Mouse (Mus musculus): ENCODE measurements around the gene Fis1. TPM values are rescaled to one million over a fixed set of nuclear protein-coding genes. Genes with fewer than 3 reads are reported as not detected.

Fis1 gene
- 409 and 414 TPM in 2 replicates for polyA plus RNA-seq (2014; fragmentation: Nextera tagmentation; extraction: Ambion mirVana)

GRCm38 (mm10) chr5:136953015-136953414 lies at the start of gene Fis1:
Fis1 (plus strand) TSS chr5:136953275.
- Histone ChIP-seq H3K36me3 (ENCODE audit: control insufficient read depth, insufficient read depth, low read length) (no peaks in the 10 kb centered on the region), H3K27me3 (ENCODE audit: control insufficient read depth, insufficient read depth, low read length) (no peaks in the 10 kb centered on the region), H3K9ac (replicated peaks; ENCODE audit: low read depth, low read length) (peak within 1 kb of the TSS; percentile 57), H3K4me1 (ENCODE audit: control insufficient read depth, insufficient read depth, low read length) (peaks cover 11% of the 10 kb centered on the region), H3K4me2 (ENCODE audit: low read depth, low read length) (peak within 1 kb of the TSS; percentile 66), H3K4me3 (ENCODE audit: low read depth, low read length) (peak within 1 kb of the TSS; percentile 57), H3K9me3 (ENCODE audit: control insufficient read depth, low read length) (no peaks in the 10 kb centered on the region), H3K27ac (ENCODE audit: low read depth, low read length) (peak within 1 kb of the TSS; percentile 45; the same call in 1 of the 2 replicates)
- ATAC-seq (ENCODE audit: low read depth): peak; percentile 98
- WGBS: under 1% methylated on average over 23 of the region's 23 CpGs

- Histone ChIP-seq H3K36me3 (ENCODE audit: control insufficient read depth, insufficient read depth, low read length) (no peaks in the 10 kb centered on the region), H3K9me3 (ENCODE audit: control insufficient read depth, low read length) (no peaks in the 10 kb centered on the region), H3K4me2 (ENCODE audit: low read depth, low read length) (no peak overlapping the region), H3K9ac (replicated peaks; ENCODE audit: low read depth, low read length) (no peak overlapping the region), H3K4me3 (ENCODE audit: low read depth, low read length) (no peak overlapping the region), H3K4me1 (ENCODE audit: control insufficient read depth, insufficient read depth, low read length) (peaks cover 4% of the 10 kb centered on the region; the same call in 1 of the 2 replicates), H3K27ac (ENCODE audit: low read depth, low read length) (no peak overlapping the region), H3K27me3 (ENCODE audit: control insufficient read depth, insufficient read depth, low read length) (no peaks in the 10 kb centered on the region)
- ATAC-seq (ENCODE audit: low read depth): no peak
- 71% methylated on average over 3 of the region's 3 CpGs for WGBS
Observed at GRCm38 (mm10) chr5:136904621-136905020, 48.5 kb upstream of the Fis1 start.

GRCm38 (mm10) chr5:136905630-136906029 lies 47.4 kb upstream of the Fis1 start:
- WGBS: 56% methylated on average over 7 of the region's 7 CpGs
- Histone ChIP-seq H3K4me1 (ENCODE audit: control insufficient read depth, insufficient read depth, low read length) (peaks cover 4% of the 10 kb centered on the region; the same call in 1 of the 2 replicates), H3K36me3 (ENCODE audit: control insufficient read depth, insufficient read depth, low read length) (no peaks in the 10 kb centered on the region), H3K4me2 (ENCODE audit: low read depth, low read length) (no peak overlapping the region), H3K4me3 (ENCODE audit: low read depth, low read length) (no peak overlapping the region), H3K27ac (ENCODE audit: low read depth, low read length) (no peak overlapping the region), H3K9ac (replicated peaks; ENCODE audit: low read depth, low read length) (no peak overlapping the region), H3K9me3 (ENCODE audit: control insufficient read depth, low read length) (no peaks in the 10 kb centered on the region), H3K27me3 (ENCODE audit: control insufficient read depth, insufficient read depth, low read length) (no peaks in the 10 kb centered on the region)
- no peak for ATAC-seq (ENCODE audit: low read depth)

GRCm38 (mm10) chr5:136907587-136907986 lies 45.5 kb upstream of the Fis1 start:
- H3K4me2 ChIP-seq (ENCODE audit: low read depth, low read length): peak overlapping the region; percentile 61
- no peak overlapping the region for H3K27ac ChIP-seq (ENCODE audit: low read depth, low read length)
- WGBS: 42% methylated on average over 9 of the region's 9 CpGs
- no peaks in the 10 kb centered on the region for H3K9me3 ChIP-seq (ENCODE audit: control insufficient read depth, low read length)
- H3K9ac ChIP-seq (replicated peaks; ENCODE audit: low read depth, low read length): no peak overlapping the region
- peak overlapping the region; percentile 76 for H3K4me3 ChIP-seq (ENCODE audit: low read depth, low read length)
- H3K36me3 ChIP-seq (ENCODE audit: control insufficient read depth, insufficient read depth, low read length): peaks cover 2% of the 10 kb centered on the region; the same call in 1 of the 2 replicates
- peak; percentile 22; the same call in 1 of the 2 replicates for ATAC-seq (ENCODE audit: low read depth)
- H3K27me3 ChIP-seq (ENCODE audit: control insufficient read depth, insufficient read depth, low read length): no peaks in the 10 kb centered on the region
- peaks cover 4% of the 10 kb centered on the region; the same call in 1 of the 2 replicates for H3K4me1 ChIP-seq (ENCODE audit: control insufficient read depth, insufficient read depth, low read length)

- ATAC-seq (ENCODE audit: low read depth): peak; percentile 93
- peak within 1 kb of the TSS; percentile 76 for H3K4me3 ChIP-seq (ENCODE audit: low read depth, low read length)
- H3K9me3 ChIP-seq (ENCODE audit: control insufficient read depth, low read length): no peaks in the 10 kb centered on the region
- 10% methylated on average over 32 of the region's 32 CpGs for WGBS
- H3K9ac ChIP-seq (replicated peaks; ENCODE audit: low read depth, low read length): peak within 1 kb of the TSS; percentile 67
- H3K27ac ChIP-seq (ENCODE audit: low read depth, low read length): 0 out of 2 replicates have a peak within 1 kb of the TSS, but pooled peaks have one; percentile 5
- peaks cover 7% of the 10 kb centered on the region; the same call in 1 of the 2 replicates for H3K36me3 ChIP-seq (ENCODE audit: control insufficient read depth, insufficient read depth, low read length)
- H3K4me2 ChIP-seq (ENCODE audit: low read depth, low read length): peak within 1 kb of the TSS; percentile 61
- H3K27me3 ChIP-seq (ENCODE audit: control insufficient read depth, insufficient read depth, low read length): no peaks in the 10 kb centered on the region
- peaks cover 4% of the 10 kb centered on the region; the same call in 1 of the 2 replicates for H3K4me1 ChIP-seq (ENCODE audit: control insufficient read depth, insufficient read depth, low read length)
Observed at GRCm38 (mm10) chr5:136907991-136908857, 44.9 kb upstream of the Fis1 start, which contains the start of gene Ift22. Ift22 (plus strand) TSS chr5:136908150.

- Histone ChIP-seq H3K4me3 (ENCODE audit: low read depth, low read length) (no peak overlapping the region), H3K9ac (replicated peaks; ENCODE audit: low read depth, low read length) (no peak overlapping the region), H3K27ac (ENCODE audit: low read depth, low read length) (no peak overlapping the region), H3K4me2 (ENCODE audit: low read depth, low read length) (no peak overlapping the region), H3K4me1 (ENCODE audit: control insufficient read depth, insufficient read depth, low read length) (no peaks in the 10 kb centered on the region), H3K36me3 (ENCODE audit: control insufficient read depth, insufficient read depth, low read length) (peaks cover 7% of the 10 kb centered on the region; the same call in 1 of the 2 replicates), H3K9me3 (ENCODE audit: control insufficient read depth, low read length) (no peaks in the 10 kb centered on the region), H3K27me3 (ENCODE audit: control insufficient read depth, insufficient read depth, low read length) (no peaks in the 10 kb centered on the region)
- ATAC-seq (ENCODE audit: low read depth): no peak
- 83% methylated on average over 3 of the region's 3 CpGs for WGBS
Observed at GRCm38 (mm10) chr5:136914183-136914582, 38.9 kb upstream of the Fis1 start.

GRCm38 (mm10) chr5:136917613-136918242 lies 35.3 kb upstream of the Fis1 start:
- no peak overlapping the region for H3K9ac ChIP-seq (replicated peaks; ENCODE audit: low read depth, low read length)
- H3K9me3 ChIP-seq (ENCODE audit: control insufficient read depth, low read length): no peaks in the 10 kb centered on the region
- peaks cover 3% of the 10 kb centered on the region; the same call in 1 of the 2 replicates for H3K36me3 ChIP-seq (ENCODE audit: control insufficient read depth, insufficient read depth, low read length)
- peaks cover 4% of the 10 kb centered on the region; the same call in 1 of the 2 replicates for H3K4me1 ChIP-seq (ENCODE audit: control insufficient read depth, insufficient read depth, low read length)
- no peaks in the 10 kb centered on the region for H3K27me3 ChIP-seq (ENCODE audit: control insufficient read depth, insufficient read depth, low read length)
- H3K27ac ChIP-seq (ENCODE audit: low read depth, low read length): no peak overlapping the region
- no peak for ATAC-seq (ENCODE audit: low read depth)
- no peak overlapping the region for H3K4me3 ChIP-seq (ENCODE audit: low read depth, low read length)
- WGBS: 96% methylated on average over 8 of the region's 8 CpGs
- no peak overlapping the region for H3K4me2 ChIP-seq (ENCODE audit: low read depth, low read length)

GRCm38 (mm10) chr5:136918655-136919472 lies 34.2 kb upstream of the Fis1 start:
- Histone ChIP-seq H3K9me3 (ENCODE audit: control insufficient read depth, low read length) (no peaks in the 10 kb centered on the region), H3K27ac (ENCODE audit: low read depth, low read length) (peak overlapping the region; percentile 67), H3K27me3 (ENCODE audit: control insufficient read depth, insufficient read depth, low read length) (no peaks in the 10 kb centered on the region), H3K4me1 (ENCODE audit: control insufficient read depth, insufficient read depth, low read length) (peaks cover 4% of the 10 kb centered on the region; the same call in 1 of the 2 replicates), H3K4me3 (ENCODE audit: low read depth, low read length) (peak overlapping the region; percentile 55), H3K36me3 (ENCODE audit: control insufficient read depth, insufficient read depth, low read length) (no peaks in the 10 kb centered on the region), H3K9ac (replicated peaks; ENCODE audit: low read depth, low read length) (peak overlapping the region; percentile 69), H3K4me2 (ENCODE audit: low read depth, low read length) (peak overlapping the region; percentile 83)
- ATAC-seq (ENCODE audit: low read depth): peak; percentile 90
- WGBS: 3% methylated on average over 38 of the region's 38 CpGs

Measured in neural tube, embryonic 14.5 days (tissue).